Mouse (Mus musculus) yolk sac, embryonic 10.5 days (tissue): ENCODE measurements around the gene Acbd6.

Source experiments
- DNase-seq: peaks from one replicate; pipeline ENCODE4 v3.0.0-alpha.2; 2017; ENCODE audit warnings: low spot score

Acbd6 gene

DNA sequence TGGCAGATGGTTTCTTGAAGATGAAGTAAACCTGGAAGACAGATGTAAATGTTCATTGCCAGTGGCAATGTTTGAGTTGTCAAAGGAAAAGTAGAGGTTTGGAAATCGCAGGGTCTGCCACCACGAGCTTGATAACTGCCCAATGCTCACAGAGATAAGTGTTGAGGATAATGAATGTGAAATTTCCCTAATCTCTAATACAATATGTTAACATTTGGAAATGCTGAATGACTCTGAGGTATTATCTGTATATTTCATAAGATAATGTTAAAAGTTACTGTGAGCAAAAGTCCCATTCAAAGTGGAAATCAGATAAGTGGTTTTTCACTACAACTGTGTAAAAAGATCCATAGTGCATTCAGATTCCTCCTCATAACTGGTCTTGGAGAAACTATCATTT is 2.8 kb downstream of the Acbd6 start:
- no peak for DNase-seq

DNA sequence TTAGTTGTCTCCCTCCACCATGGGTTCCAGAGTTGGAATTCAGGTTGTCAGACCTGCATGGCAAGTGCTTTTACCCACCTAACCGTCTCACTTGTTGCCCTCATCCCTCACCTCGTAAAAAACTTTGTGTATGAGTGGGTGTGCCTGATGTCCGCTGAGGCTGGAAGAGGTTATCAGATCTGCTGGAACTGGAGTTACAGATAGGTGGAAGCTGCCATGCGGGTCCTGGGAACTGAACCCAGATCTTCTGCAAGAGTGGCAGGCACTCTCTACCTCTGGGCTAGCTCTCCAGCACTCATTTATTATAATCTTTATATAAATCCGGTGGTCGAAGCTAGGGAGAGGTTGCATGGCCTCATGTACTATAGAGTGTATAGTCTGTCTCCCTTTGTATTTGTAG is 4.3 kb downstream of the Acbd6 start:
- DNase-seq: no peak

DNA sequence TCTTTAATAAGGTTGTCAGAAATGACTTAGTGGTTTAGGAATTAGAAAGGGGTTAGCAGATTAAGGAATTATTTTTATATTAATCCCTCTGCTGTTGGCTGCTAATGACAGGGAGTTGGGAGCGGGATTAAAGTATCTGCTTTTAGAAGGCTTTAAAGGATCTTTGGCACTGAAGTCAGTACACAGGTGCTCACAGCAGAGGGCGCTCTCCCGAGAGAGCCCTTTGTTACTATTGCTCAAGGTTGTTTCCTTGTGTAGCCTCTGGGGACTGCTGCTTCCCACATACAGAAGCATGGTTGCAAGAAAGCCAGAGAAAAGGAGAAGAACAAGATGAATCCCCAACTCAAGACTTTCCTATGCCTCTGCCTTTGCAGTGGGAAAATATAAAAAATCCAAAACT is 6.8 kb downstream of the Acbd6 start:
- DNase-seq: no peak

- DNase-seq: no peak
Measured at GRCm38 (mm10) chr1:155568133-155568532, 10.2 kb downstream of the Acbd6 start.

- no peak for DNase-seq
Measured at GRCm38 (mm10) chr1:155569340-155569739, 11.4 kb downstream of the Acbd6 start.

GRCm38 (mm10) chr1:155574966-155575673 is 17.2 kb downstream of the Acbd6 start:
- DNase-seq: peak; percentile 29

DNA sequence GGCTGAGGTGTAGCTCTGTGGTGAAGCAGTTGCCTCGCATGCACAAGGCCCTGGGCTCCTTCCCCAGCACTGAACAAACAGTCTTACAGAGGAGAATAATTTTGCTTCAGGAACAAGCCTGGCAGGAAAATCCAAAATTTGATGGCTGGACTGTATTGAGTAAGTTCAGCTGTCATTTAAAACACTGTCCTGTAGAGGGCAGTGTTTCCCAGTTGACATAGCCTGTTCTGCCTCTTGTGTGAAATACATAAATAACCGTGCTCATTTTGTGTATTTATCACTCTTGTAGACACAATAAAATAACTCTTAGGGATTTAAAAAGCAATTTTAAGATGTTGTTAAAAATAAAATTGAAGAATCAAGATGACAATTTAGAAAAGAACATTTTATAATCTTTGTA is 18.5 kb downstream of the Acbd6 start:
- no peak for DNase-seq

GRCm38 (mm10) chr1:155577316-155577715 is 19.4 kb downstream of the Acbd6 start:
- no peak for DNase-seq

GRCm38 (mm10) chr1:155587961-155588360 is 30.0 kb downstream of the Acbd6 start:
- DNase-seq: no peak

GRCm38 (mm10) chr1:155594141-155594540 is 36.2 kb downstream of the Acbd6 start:
- DNase-seq: peak; percentile 23

- DNase-seq: no peak
Measured at GRCm38 (mm10) chr1:155596576-155596975, 38.7 kb downstream of the Acbd6 start.

- no peak for DNase-seq
Measured at GRCm38 (mm10) chr1:155604706-155605105, 46.8 kb downstream of the Acbd6 start.

- DNase-seq: no peak
Measured at GRCm38 (mm10) chr1:155605391-155606155, 47.7 kb downstream of the Acbd6 start.

- no peak for DNase-seq
Measured at GRCm38 (mm10) chr1:155606156-155606531, 48.2 kb downstream of the Acbd6 start.

GRCm38 (mm10) chr1:155608524-155608923 is 50.6 kb downstream of the Acbd6 start:
- no peak for DNase-seq

DNA sequence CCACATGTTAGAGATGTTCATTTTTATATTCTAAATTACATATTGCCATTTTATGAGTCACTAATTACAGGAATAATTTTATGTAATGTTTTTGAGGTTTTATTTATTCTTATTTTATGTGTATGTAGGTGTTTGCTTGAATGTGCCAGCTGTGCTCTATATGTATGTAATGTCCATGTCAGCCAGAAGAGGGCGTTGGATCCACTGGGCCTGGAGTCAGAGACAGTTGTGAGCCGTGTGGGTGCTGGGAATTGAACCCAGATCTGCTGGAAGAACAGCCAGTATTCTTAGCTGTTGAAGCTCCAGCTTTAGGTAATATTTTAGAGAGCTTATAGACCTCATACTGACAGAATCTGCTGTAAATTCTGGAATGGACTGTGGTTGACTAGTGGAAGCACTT is 56.5 kb downstream of the Acbd6 start:
- no peak for DNase-seq

GRCm38 (mm10) chr1:155621075-155621474 is 63.2 kb downstream of the Acbd6 start:
- DNase-seq: peak; percentile 11

DNA sequence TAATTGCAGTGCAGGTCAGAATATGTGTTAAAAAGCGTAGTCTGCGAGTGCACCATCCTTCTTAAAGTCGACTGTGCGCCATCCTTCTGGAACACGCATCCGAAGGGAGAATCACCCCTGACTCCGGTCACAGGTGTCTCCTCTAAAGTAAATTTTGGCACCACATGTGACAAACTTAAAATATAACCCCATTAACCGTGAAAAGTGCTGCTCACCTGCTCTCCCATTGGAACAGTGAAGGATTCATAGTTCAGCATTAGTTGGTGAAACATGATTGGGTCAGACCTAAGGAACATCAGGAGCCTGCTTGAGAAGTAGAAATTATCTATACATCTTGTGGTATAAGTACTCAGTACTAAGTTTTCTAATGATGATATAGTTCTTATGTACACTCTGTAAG is 65.3 kb downstream of the Acbd6 start:
- DNase-seq: no peak

GRCm38 (mm10) chr1:155627746-155628145 is 69.8 kb downstream of the Acbd6 start:
- no peak for DNase-seq

DNA sequence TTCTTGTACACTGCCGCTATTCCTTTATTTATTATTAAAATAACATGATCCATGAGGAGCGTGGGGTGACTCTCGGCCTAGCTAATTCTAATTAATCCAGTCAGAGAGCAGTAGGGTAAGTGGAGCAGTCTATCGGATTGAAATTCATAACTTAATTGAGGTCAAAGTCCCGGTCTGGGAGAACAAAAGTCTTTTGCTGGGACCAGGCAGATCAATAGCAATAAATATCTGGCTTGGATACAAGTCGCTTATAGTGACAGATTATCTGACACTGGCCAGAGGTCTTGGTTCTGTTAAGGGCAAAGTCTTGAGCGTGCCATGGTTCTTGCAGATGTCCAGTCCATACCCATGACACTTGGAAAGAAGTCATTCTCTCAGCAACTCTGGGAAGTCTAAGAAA is 78.7 kb downstream of the Acbd6 start:
- no peak for DNase-seq

DNA sequence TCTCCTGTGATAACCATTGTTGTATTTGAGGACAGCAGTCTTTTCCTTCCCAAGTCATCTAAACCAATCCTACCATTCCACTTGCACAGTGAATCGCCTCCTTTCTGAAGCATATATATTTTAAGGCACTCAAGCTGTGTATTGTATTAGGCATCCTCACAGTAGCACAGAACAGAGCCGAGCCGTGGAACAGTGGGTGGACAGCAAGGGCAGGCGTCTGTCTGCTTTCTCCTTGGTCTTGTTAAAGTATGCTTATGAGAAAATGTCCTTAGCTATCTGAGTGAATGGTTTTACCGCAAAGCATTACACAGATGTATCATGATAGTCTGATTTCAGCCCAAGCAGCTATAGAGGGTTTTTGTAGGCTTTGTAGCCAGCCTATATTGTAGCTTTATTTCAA is 87.9 kb downstream of the Acbd6 start:
- no peak for DNase-seq

- no peak for DNase-seq
Measured at GRCm38 (mm10) chr1:155646345-155647307, 88.7 kb downstream of the Acbd6 start.
